Mouse (Mus musculus) heart, postnatal 25 days (tissue): Measurements from ENCODE around the gene Snx22. TPM values are rescaled to one million over a fixed set of nuclear protein-coding genes. Genes with fewer than 3 reads are reported as not detected.

Experiments used
- DNase-seq: peaks from one replicate; pipeline ENCODE4 v3.0.0; 2022; ENCODE audit warnings: low spot score
- intact Hi-C: fragments of 180-260 bp; cut with DNase I; formaldehyde crosslinking; loops from one replicate; pipeline ENCODE4 v1.15.1; 2025
- total RNA-seq, 2 experiments: library from RNA; stranded (reverse); gene quantifications; 2 replicates each; pipeline ENCODE4 v1.2.3; 2021

Snx22 gene
- total RNA-seq, 2 experiments from 2014 or later = 0.59 to 0.83 TPM

DNA sequence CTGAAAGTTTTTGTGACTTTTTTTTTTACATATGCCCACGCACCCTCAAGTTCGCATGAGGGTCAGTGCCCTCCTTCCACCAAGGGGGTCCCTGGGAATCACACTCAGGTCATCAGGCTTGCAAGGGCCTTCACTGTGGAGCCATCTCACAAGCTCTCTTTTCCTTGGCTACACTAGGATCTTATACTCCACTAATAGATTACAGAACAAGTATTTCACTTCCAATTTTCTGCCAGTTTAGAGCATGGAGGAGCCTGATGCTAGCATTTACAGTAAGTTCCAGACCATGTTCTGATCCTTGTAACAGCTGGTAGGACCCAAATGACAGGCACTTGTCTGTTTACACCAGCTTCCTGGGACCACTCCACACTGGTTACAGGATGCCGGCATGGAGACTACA is 8.6 kb upstream of the Snx22 start:
- no peak for DNase-seq
- intact Hi-C loops = no loop called here

DNA sequence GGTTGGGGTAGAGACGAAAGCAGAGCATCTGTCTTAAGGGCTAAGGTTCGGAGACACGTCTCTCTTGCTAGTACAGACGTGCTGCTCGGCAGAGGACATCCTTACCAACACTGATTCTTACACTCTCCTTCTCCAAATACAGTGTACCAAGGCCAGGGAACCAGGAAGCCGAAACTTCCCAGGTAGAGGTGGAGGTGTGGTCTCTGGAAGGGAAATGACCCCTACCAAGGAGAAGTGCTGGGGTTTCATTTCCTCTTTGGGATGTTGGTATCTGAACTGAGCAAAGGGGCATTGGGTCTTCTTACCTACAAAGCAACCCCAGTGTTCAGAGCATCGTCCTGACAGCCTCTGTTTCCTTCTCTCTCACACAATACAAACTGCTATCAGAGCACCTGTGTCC is 3.2 kb upstream of the Snx22 start:
- no peak for DNase-seq

DNA sequence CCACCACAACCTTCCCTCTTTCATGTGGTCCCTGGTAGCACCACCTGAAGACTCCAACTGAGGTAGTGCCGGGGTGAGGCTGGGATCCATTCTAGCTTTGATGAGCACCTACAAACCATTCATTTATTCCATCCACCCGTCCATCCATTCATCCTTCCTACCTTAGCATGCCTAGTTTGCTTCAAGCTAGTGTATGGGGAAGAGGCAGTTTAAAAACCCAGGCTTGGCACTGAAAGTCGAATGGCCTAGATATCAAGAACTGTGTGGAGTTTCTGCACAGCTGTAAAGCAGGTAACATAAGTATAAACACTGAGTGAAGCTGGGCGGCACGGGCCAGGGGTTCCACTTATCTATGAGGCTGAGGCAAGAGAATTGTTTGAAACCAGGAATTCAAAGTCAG is 632 bp upstream of the Snx22 start:
- intact Hi-C loops = no loop called here
- DNase-seq = no peak

More for the DNA sequence above, 3.2 kb upstream of the Snx22 start:
- intact Hi-C loops = no loop called here

DNA sequence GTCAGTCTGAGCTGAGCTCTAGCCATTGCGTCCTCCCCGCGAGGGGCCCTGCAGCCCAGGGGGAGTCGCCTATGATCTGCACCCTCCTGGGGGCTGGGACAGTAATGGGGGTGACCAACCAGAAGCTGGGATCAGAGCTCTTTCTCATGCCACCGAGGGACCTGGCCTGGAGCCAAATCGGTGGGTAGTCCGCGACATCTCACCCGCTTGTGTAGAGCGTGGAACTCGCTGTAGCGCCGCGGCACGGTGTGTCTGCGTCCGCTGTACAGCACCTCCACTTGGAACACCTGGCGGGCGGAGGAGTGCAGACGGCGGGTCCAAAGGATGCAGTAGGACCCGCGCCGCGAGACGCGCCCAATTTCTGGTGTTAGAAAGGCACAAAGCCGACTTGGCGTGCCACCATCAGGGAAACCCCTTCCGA is 538 bp downstream of the Snx22 start:
- no peak for DNase-seq

DNA sequence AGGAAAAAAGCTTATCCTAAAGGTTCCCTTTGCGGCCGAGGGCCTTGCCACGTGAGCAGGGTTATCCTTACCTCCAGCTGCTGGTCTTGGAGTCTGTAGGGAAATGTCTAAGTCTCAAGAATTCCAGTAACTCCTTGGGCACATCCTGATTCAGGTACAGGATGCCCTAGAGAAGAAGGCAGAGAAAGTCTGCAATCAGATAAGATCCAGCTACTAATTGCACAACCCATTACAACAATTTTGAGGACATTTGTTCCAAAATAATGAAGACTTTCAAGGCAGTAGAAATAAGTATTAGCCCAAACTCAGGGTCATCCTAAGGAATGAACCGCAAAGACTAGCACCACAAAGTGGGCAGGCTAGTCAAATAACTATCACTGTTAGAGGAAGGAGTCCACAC is 1.5 kb downstream of the Snx22 start:
- DNase-seq = no peak
- intact Hi-C loops = no loop called here

More for the DNA sequence above, 538 bp downstream of the Snx22 start:
- intact Hi-C loops = no loop called here

DNA sequence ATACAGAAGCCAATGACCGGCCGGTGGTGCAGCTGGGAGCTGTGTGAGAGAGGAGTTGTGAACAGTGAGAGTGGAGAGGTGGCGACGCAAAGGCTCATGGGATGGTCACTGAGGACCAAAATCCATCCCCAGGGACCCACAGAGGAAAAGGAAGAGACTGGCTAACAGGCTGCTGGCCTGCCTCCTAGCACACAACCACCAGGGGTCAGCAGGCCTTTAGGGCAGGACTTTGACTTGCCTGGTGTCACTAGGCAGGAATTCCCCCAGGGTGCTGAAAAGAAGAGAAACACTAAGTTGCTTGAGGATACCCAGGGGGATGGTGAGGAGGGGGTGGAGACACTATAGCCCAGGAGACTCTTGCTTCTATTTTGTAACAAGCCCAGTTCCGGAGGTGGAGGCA is 2.0 kb downstream of the Snx22 start:
- intact Hi-C loops = no loop called here
- peak; percentile 29 for DNase-seq

DNA sequence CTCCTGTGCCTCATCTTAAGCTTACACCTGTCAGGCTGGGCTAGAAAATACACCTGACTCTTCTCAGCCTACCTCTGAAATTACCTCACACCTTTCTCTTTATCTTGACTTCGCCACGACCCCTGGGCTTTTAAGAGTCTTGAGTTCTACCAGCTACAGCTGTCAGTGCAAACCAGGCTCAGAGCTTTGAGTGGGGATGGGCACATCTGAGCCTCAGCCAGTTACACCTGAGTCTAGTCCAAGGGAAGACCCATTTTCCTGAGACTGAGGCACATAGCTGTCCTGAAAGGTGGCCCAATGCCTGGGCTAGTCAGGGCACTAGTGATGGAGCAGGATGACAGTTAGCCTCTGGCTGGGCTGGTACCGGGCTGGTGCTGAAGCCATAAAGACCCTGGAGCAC is 2.7 kb downstream of the Snx22 start:
- DNase-seq = no peak
- intact Hi-C loops = no loop called here

DNA sequence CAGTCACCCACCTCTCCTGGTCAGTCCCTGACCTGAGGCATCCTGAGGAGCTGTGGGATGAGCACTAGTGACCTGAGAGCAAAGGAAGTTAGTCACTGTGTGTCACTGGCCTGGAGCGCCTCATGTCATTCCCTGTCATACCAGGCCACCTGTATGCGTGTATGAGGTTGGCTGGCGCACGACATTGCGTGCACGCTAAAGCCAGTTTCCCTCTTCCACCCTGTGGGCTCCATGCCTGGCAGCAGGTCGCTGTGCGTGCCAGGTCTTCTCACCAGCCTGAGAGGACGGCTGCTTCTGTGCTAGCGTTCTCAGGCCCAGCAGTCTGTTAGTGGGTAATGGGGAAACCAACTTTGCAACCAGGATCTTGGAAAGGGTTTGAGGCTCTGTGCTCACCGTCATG is 5.2 kb downstream of the Snx22 start:
- intact Hi-C loops = loop anchor here (5.0 kb wide), 1 partner anchor 58 kb away; no protein-coding TSS in a partner anchor
- DNase-seq = no peak

DNA sequence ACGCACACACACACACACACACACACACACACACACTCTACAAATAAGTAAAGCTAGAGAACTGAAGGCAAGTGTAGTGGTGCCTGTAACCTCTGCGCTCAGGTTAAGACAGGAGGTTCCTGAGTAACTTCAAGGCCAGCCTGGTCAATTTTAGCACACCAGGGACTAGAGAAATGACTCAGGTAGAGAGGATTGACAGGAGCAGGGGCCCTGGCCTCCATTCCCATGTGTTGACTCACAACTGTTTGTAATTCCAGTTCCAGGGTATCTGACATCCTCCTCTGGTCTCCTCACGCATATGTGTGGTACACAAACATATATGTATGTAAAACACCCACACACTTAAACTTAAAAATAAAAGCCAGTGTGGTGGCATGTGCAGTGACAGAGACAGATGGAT is 6.1 kb downstream of the Snx22 start:
- intact Hi-C loops = loop anchor here (5.0 kb wide), 1 partner anchor 59 kb away; no protein-coding TSS in a partner anchor

DNA sequence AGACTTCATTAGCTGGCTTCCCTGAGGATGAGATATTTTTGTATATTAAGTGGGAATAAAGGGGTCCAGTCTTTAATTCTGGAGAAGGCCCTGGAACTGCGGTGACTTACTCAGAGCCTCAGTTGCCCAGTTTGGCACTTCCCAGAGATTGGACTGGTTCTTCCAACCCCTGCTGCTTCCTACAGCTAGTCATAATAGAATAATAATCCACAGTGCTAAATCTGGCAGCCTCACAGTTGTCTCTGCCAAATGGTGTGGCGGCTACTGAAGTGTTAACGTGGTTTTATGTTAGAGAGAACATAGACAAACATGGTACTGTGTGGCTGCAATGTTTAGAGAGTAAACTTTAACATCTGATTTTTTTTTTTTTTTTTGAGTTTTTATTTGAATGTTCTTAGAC is 7.9 kb downstream of the Snx22 start:
- DNase-seq = no peak
- intact Hi-C loops = loop anchor here (5.0 kb wide), 1 partner anchor 61 kb away; no protein-coding TSS in a partner anchor

More for the DNA sequence above, 6.1 kb downstream of the Snx22 start:
- DNase-seq = no peak

DNA sequence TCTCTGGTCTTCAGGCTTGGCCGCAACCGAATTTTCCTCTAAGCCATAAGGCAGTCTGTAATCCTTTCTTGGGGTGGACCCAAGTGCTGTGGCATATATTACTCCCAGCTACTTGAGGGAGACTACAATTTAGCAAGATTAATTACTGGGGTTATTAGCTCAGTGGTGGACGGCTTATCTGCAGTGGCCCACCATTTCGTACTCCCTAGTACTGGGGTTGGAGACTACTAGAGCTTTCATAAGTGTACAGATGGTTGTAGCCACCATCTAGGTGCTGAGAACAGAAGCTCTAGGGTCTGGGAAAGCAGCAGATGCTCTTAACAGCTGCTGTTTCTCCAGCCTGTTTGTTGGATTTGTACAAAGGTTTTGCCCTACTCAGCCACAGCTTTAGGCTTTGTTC is 8.5 kb downstream of the Snx22 start:
- intact Hi-C loops = loop anchor here (5.0 kb wide), 1 partner anchor 61 kb away; no protein-coding TSS in a partner anchor
- DNase-seq = no peak

DNA sequence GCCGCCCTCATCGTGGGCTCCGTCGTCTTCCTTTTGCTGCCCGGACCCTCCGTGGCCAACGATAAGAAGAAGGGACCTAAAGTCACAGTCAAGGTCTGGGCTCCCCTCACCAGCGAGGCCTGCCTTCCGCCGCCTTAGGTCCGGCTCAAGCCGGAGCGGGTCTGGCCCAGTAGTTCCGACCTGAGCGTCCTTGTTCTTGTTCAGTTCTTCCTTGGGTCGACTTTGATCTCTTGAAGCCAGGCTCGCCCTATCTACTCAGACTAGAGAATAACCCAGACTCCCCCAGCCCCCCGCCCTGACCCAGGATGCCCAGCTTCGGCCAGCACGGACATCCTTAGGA is 9.2 kb downstream of the Snx22 start:
- DNase-seq = no peak
- intact Hi-C loops = loop anchor here (5.0 kb wide), 1 partner anchor 62 kb away; no protein-coding TSS in a partner anchor

DNA sequence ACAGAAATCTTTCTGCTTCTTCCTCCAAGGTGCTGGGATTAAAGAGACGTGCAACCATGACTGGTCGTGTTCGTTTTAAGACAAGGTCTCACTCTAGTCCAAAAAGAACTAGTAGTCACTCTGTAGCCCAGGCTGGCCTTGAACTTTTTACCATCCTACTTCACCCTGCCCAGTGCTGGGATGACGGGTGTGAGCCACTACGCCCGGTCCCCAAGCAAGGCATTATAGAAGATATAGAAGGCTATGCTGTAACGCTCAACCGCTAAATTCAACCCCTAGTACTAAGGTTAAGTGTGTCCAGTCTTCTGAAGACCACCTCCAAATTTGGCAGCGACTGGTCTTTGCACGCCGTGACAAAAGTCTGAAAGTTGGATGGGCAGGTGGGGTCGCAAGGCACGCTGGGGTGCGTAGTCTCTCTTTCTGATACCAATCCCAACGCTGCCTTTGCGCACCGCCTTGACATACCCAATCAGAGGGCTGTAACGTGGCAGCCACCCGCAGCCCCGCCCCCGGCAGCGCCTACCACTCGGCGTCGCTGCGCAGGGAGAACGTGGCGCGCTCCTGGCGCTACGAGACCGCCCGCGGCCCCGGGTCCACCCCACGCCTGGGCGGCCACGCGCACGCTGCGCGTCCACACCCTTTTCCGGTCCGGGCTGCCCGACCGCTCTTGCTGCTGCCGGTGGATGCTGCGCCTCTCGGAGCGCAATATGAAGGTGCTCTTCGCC is 9.8 kb downstream of the Snx22 start, which contains the start of gene Ppib:
TSS of gene Ppib (plus strand) at position 640 of the 725 bp plus-strand sequence.
- intact Hi-C loops = loop anchor here (5.0 kb wide), 1 partner anchor 63 kb away; no protein-coding TSS in a partner anchor
- peak; percentile 98 for DNase-seq

DNA sequence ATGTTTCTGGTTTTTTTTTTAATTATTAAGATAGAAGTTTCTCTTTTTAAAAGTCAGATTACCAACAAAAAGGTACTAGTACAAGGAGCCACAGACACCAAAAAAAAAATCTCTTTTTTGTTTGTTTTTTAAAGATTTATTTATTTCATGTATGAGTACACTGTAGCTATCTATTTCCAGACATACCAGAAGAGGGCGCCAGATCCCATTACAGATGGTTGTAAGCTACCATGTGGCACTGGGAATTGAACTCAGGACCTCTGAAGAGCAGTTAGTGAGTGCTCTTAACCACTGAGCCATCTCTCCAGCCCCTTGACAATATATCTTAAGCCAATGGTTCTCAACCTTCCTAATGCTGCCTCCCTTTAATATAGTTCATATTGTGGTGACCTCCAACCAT is 15.9 kb downstream of the Snx22 start:
- no peak for DNase-seq

DNA sequence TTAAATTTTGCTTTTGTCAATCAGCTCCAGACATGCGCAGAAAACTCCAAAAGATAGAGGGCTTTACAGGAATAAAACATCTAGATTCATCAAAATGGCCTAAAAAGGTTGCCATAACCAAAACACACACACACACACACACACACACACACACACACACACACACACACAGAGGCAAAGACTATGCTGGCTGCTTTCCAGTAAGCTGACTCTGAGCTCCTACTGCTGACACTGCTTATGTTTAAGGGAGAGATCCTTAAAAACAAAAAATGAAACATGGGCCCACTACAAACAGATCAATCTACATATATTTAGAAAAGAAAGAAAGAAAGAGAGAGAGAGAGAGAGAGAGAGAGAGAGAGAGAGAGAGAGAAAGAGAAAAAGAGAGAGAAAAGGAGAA is 16.8 kb downstream of the Snx22 start:
- intact Hi-C loops = loop anchor here (5.0 kb wide), 1 partner anchor 35 kb away; no protein-coding TSS in a partner anchor

More for the DNA sequence above, 15.9 kb downstream of the Snx22 start:
- intact Hi-C loops = loop anchor here (5.0 kb wide), 1 partner anchor 34 kb away; no protein-coding TSS in a partner anchor

DNA sequence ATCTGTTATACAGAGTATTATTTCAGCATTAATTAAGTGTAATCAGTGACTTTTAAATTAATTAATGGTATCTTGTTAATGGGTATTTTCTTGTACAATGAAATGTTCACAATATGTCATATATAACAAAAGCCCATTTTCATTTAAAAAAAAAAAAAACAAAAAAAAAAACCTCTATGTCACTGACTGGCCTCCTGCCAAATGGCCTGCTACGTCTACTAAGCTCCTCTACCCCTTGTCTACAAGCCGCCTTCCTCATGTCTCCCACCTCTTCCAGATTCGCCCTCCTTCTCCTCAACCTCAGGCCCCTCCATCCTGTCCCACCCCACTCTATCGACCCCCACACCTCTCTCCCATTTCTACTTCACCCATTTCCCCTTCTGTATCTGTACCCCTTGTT is 18.0 kb downstream of the Snx22 start:
- intact Hi-C loops = loop anchor here (5.0 kb wide), 1 partner anchor 36 kb away; no protein-coding TSS in a partner anchor
- no peak for DNase-seq

More for the DNA sequence above, 16.8 kb downstream of the Snx22 start:
- DNase-seq = no peak

DNA sequence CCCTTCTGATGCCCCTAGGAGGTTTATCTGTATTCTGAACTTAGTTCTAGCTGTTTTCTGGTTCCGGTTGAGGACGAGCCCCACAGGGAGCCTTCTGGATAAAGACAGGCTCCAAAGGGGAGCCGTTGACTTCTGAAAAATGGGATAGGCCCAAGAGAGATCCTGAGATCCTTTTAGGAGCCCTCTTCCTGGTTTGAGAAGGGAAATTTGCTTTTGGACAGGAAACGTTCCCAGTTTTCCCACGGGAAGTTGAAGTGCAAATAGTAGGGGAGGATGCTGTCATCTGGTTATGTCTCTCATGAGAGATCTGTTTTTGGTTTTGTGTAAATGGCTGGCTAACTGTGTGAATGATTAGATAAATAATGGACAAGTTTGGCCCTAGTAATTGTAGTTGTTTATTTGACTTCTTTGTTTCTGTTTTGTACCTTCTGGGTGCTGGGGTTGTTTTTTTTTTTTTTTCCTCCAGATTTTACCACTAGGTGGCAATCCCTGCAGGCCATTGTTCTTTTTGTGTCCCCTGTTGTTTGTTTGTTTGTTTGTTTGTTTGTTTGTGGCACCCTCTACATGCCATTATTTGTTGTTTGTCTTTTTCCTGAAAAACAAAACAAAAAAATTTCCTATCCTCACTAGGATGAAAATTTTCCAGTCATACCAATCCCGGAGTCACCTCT is 19.5 kb downstream of the Snx22 start:
- intact Hi-C loops = loop anchor here (5.0 kb wide), 1 partner anchor 37 kb away; no protein-coding TSS in a partner anchor
- no peak for DNase-seq

DNA sequence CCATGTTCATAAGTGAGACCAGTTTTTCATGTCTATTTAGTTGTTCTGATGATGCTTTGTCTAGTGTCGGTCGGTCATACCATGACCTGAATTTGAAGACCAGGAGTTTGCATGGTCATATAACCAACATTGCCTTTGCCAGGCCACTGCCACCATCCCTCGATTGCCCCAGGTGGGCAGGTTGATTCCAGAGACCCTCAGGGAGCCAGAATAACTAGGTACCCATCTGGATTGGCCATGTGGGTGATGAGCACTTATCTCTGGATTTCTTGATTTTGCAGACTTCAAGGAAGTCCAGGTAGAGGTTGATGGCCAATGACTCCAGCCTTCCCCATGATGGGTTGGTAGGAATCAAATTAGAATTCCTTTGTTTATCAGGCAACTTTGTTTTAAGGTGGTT is 26.3 kb downstream of the Snx22 start:
- intact Hi-C loops = no loop called here
- no peak for DNase-seq

DNA sequence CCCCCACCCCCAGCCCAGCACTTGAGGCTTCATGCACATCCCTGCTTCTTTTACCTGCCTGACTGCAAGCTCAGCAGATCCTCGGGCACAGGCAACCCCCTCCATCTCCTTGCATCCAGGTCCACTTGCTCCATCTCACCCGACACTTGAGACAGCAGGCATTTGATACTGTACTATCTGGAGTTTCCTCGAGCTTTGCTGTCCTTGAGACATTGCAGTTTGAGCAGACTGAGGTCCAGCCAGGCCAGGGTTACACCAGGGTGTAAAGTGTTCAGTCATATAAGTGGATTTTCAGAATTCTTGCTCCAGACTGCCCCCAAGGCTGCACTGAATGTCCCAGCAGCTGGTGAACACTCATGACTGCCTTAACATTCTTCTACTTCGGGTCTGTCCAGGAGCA is 27.2 kb downstream of the Snx22 start:
- no peak for DNase-seq
- intact Hi-C loops = no loop called here

DNA sequence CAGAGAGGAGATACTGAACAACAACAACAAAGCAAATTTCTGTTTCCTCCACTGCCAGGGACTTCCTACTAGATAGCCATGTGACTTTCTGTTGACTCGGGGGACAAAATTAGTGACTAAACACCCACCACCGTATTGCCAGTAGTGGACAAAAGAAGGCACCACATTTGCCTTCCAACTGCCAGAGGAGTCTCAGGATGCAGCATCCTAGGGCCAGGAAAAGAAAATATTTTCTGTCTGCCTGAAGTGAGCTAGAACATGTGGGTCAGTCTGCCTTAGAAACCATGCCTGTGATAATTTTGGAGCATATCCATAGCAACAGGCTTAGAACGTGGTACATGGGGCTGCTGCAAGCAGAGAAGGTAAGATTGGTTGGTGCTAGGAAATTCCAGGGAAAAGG is 28.7 kb downstream of the Snx22 start:
- no peak for DNase-seq
- intact Hi-C loops = no loop called here

DNA sequence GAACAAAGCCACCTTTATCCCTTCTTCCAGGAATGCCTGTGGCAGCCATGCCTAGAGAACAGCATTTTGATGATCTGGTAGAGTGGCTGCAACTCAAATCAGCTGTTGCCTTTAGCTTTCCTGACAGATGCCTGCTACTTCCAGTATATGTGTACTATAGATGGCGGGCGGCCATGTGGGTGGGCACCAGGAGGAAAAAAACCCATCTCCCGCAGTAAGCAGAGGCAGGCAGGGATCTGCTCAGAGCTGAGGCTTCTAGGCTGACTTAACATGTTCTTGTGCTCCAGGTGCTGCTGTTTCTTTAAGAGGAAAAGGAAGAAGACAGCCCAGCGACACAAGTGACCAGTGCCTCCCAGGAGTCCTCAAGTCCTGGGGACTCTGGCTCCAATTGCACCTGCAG is 30.2 kb downstream of the Snx22 start:
- intact Hi-C loops = loop anchor here (5.0 kb wide), 1 partner anchor 48 kb away; no protein-coding TSS in a partner anchor
- DNase-seq = no peak
